Mouse (Mus musculus) regulatory T cell (primary cell): ENCODE data around the gene Nes.

Source experiments
- in situ Hi-C: fragments of 300-600 bp; cut with MboI, MseI; formaldehyde crosslinking; loops from one replicate; pipeline ENCODE4 v1.15.1; 2025; ENCODE audit warnings: high pct_unique_total_duplicates

Gene Nes

GRCm38 (mm10) chr3:88022322-88023191, 51.7 kb downstream of the Nes start:
- in situ Hi-C loops = no loop called here

GRCm38 (mm10) chr3:88023192-88024074, 52.6 kb downstream of the Nes start:
- in situ Hi-C loops = no loop called here

- in situ Hi-C loops = no loop called here
Measured at GRCm38 (mm10) chr3:88026823-88027222, 55.9 kb downstream of the Nes start.

- in situ Hi-C loops = no loop called here
Measured at GRCm38 (mm10) chr3:88027434-88028186, 56.7 kb downstream of the Nes start, which contains the start of gene Hapln2. Gene Hapln2, minus strand, starts transcription at chr3:88027583.
